Mouse (Mus musculus) adrenal gland, adult (tissue): ENCODE data around the gene Eef1e1.
A peak's percentile ranks its signal among the peaks of the same experiment; 100 is the strongest.
"Not testable (repeated sequence)": the region's sequence is repeated elsewhere in the genome, so short reads cannot be mapped to it uniquely, and the experiment has no call there.

Experiments used
- DNase-seq, 2 experiments: peaks; one replicate each; pipeline ENCODE4 v3.0.0; 2022 to 2023; ENCODE audit warnings: low spot score in 1 of 2; ENCODE audit not compliant: inconsistent age in 2 of 2

The Eef1e1 gene

GRCm38 (mm10) chr13:38658528-38659280, at the start of gene Eef1e1:
Gene Eef1e1, minus strand, starts transcription at chr13:38659058.
- peak; percentile 96 to 98 for DNase-seq

- DNase-seq = no peak
Measured at GRCm38 (mm10) chr13:38690845-38691244, 32.0 kb upstream of the Eef1e1 start.

GRCm38 (mm10) chr13:38690028-38690427, 31.2 kb upstream of the Eef1e1 start:
- DNase-seq = peak; percentile 9 to 59

GRCm38 (mm10) chr13:38688761-38689160, 29.9 kb upstream of the Eef1e1 start:
- no peak for DNase-seq

- no peak for DNase-seq
Measured at GRCm38 (mm10) chr13:38672336-38672735, 13.5 kb upstream of the Eef1e1 start.

- not testable (repeated sequence) for DNase-seq
Measured at GRCm38 (mm10) chr13:38671451-38671850, 12.6 kb upstream of the Eef1e1 start.

GRCm38 (mm10) chr13:38670051-38670450, 11.2 kb upstream of the Eef1e1 start:
- DNase-seq = no peak

- DNase-seq = peak; percentile 26 to 82
Measured at GRCm38 (mm10) chr13:38668514-38668913, 9.7 kb upstream of the Eef1e1 start.

GRCm38 (mm10) chr13:38664753-38665152, 5.9 kb upstream of the Eef1e1 start:
- no peak for DNase-seq

GRCm38 (mm10) chr13:38659524-38660136, 772 bp upstream of the Eef1e1 start:
- no peak for DNase-seq

GRCm38 (mm10) chr13:38657865-38658264, 993 bp downstream of the Eef1e1 start:
- no peak for DNase-seq

- DNase-seq = no peak
Measured at GRCm38 (mm10) chr13:38650292-38650691, 8.6 kb downstream of the Eef1e1 start.

GRCm38 (mm10) chr13:38649069-38649468, 9.8 kb downstream of the Eef1e1 start:
- DNase-seq = no peak

GRCm38 (mm10) chr13:38641414-38641813, 17.4 kb downstream of the Eef1e1 start:
- no peak for DNase-seq

- no peak for DNase-seq
Measured at GRCm38 (mm10) chr13:38640961-38641360, 17.9 kb downstream of the Eef1e1 start.

GRCm38 (mm10) chr13:38638694-38639093, 20.2 kb downstream of the Eef1e1 start:
- DNase-seq = no peak

GRCm38 (mm10) chr13:38634800-38635269, 24.0 kb downstream of the Eef1e1 start, which contains the start of gene Bloc1s5:
Gene Bloc1s5, minus strand, starts transcription at chr13:38635109.
- peak; percentile 94 to 98 for DNase-seq

- DNase-seq = no peak
Measured at GRCm38 (mm10) chr13:38634256-38634799, 24.5 kb downstream of the Eef1e1 start.

GRCm38 (mm10) chr13:38633287-38634000, 25.4 kb downstream of the Eef1e1 start:
- no peak for DNase-seq

GRCm38 (mm10) chr13:38632556-38632955, 26.3 kb downstream of the Eef1e1 start:
- DNase-seq = no peak

- DNase-seq = no peak
Measured at GRCm38 (mm10) chr13:38626229-38626525, 32.7 kb downstream of the Eef1e1 start.
